Mouse (Mus musculus): ENCODE data around the gene Chrm2. TPM values are rescaled to one million over a fixed set of nuclear protein-coding genes. Genes with fewer than 3 reads are reported as not detected.

Chrm2 gene
- total RNA-seq, 2 experiments from 2014 or later: 4.0 to 4.3 TPM

- no peak for DNase-seq (ENCODE audit: low spot score in 2 of 2)
- H3K27ac ChIP-seq: no peak overlapping the region
- no peak overlapping the region for H3K4me3 ChIP-seq
- TF ChIP-seq CTCF (conservative IDR thresholded peaks at IDR 0.05): no peak
Observed at GRCm38 (mm10) chr6:36566886-36567285, 179.0 kb downstream of the Chrm2 start.

Small RNA genes within 50 kb of the gene (microRNA-seq; reads per million reads assigned to microRNA genes)
- 96.8 to 130 reads per million in 2 experiments for gene Mir490

Data from layer of hippocampus, adult 2 months (tissue).